Mouse (Mus musculus) midbrain, embryonic 14.5 days (tissue): ENCODE results near the gene Slc1a2. TPM values are rescaled to one million over a fixed set of nuclear protein-coding genes. Genes with fewer than 3 reads are reported as not detected.

ENCODE experiments used
- ATAC-seq: fragments of 200-750 bp; cut with Nextera tagmentation; 2 replicates; pipeline ENCODE4 v1.8.0; 2017; ENCODE audit warnings: moderate number of reproducible peaks, moderate library complexity; ENCODE audit not compliant: low FRiP score, low TSS enrichment
- DNase-seq: peaks from one replicate; pipeline ENCODE4 v3.0.0-alpha.2; 2015
- H3K27ac ChIP-seq: fragments of 300-500 bp; sonication (generic); replicated peaks from 2 replicates; pipeline ENCODE4 v1.5.1; 2014; ENCODE audit warnings: mild to moderate bottlenecking, low read depth, low read length, moderate library complexity
- H3K27me3 ChIP-seq: fragments of 300-500 bp; sonication (generic); 2 replicates; pipeline ENCODE4 v1.6.1; 2014; ENCODE audit warnings: low read length, control low read depth, mixed read lengths; ENCODE audit not compliant: control insufficient read depth, insufficient read depth
- H3K36me3 ChIP-seq: fragments of 300-500 bp; sonication (generic); 2 replicates; pipeline ENCODE4 v1.6.1; 2014; ENCODE audit warnings: low read length, control low read depth; ENCODE audit not compliant: control insufficient read depth, insufficient read depth
- H3K4me1 ChIP-seq: fragments of 300-500 bp; sonication (generic); 2 replicates; pipeline ENCODE4 v1.6.1; 2014; ENCODE audit warnings: mild to moderate bottlenecking, antibody characterized with exemption, low read length, control low read depth; ENCODE audit not compliant: control insufficient read depth, insufficient read depth
- H3K4me2 ChIP-seq: fragments of 300-500 bp; sonication (generic); 2 replicates; pipeline ENCODE4 v1.6.1; 2014; ENCODE audit warnings: mild to moderate bottlenecking, low read length, moderate library complexity
- H3K4me3 ChIP-seq: fragments of 300-500 bp; sonication (generic); replicated peaks from 2 replicates; pipeline ENCODE4 v1.5.1; 2014; ENCODE audit warnings: low read depth, low read length
- H3K9ac ChIP-seq: fragments of 300-500 bp; sonication (generic); replicated peaks from 2 replicates; pipeline ENCODE4 v1.6.1; 2014; ENCODE audit warnings: mild to moderate bottlenecking, low read length, moderate library complexity
- H3K9me3 ChIP-seq: fragments of 300-500 bp; sonication (generic); 2 replicates; pipeline ENCODE4 v1.6.1; 2016; ENCODE audit warnings: low read length, control low read depth, mixed read lengths; ENCODE audit not compliant: control insufficient read depth
- WGBS: fragments of 180-500 bp; shearing (Covaris S2); extraction: QIAGEN DNeasy Blood & Tissue Kit; methylation state at CpG from one replicate; pipeline ENCODE4 v1.1.7; 2014; 5-methylcytosine and 5-hydroxymethylcytosine counted together
- polyA plus RNA-seq: library from polyadenylated mRNA; unstranded; fragments of >200 nt; fragmentation: Nextera tagmentation; extraction: Ambion mirVana; gene quantifications from 2 replicates; pipeline ENCODE4 v1.2.1, GENCODE M21; 2014

Slc1a2 gene
- polyA plus RNA-seq, 1 experiment from 2014 or later = 24.0 TPM

GRCm38 (mm10) chr2:102768267-102768666 lies 109.8 kb downstream of the Slc1a2 start:
- ATAC-seq (no peak), DNase-seq (no peak)
- 77% methylated on average over 3 of the region's 3 CpGs for WGBS
- Histone ChIP-seq H3K4me1 (no peaks in the 10 kb centered on the region), H3K4me2 (no peak overlapping the region), H3K27ac (no peak overlapping the region), H3K27me3 (no peaks in the 10 kb centered on the region), H3K4me3 (no peak overlapping the region), H3K9me3 (no peaks in the 10 kb centered on the region), H3K36me3 (peaks cover 27% of the 10 kb centered on the region; the same call in 1 of the 2 replicates), H3K9ac (no peak overlapping the region)

GRCm38 (mm10) chr2:102771304-102771703 lies 112.8 kb downstream of the Slc1a2 start:
- Histone ChIP-seq H3K27me3 (no peaks in the 10 kb centered on the region), H3K36me3 (peaks cover 14% of the 10 kb centered on the region), H3K4me1 (no peaks in the 10 kb centered on the region), H3K9ac (no peak overlapping the region), H3K4me2 (no peak overlapping the region), H3K27ac (no peak overlapping the region), H3K4me3 (no peak overlapping the region), H3K9me3 (no peaks in the 10 kb centered on the region)
- DNase-seq (no peak), ATAC-seq (no peak)
- WGBS = 89% methylated on average over 1 of the region's 1 CpGs

- Histone ChIP-seq H3K4me2 (no peak overlapping the region), H3K36me3 (peaks cover 18% of the 10 kb centered on the region), H3K9ac (no peak overlapping the region), H3K9me3 (no peaks in the 10 kb centered on the region), H3K4me3 (no peak overlapping the region), H3K4me1 (no peaks in the 10 kb centered on the region), H3K27ac (no peak overlapping the region), H3K27me3 (no peaks in the 10 kb centered on the region)
- WGBS = 98% methylated on average over 5 of the region's 5 CpGs
- ATAC-seq (no peak), DNase-seq (no peak)
These were observed 113.8 kb downstream of the Slc1a2 start for GRCm38 (mm10) chr2:102772276-102772675.

- Histone ChIP-seq H3K27ac (no peak overlapping the region), H3K9ac (no peak overlapping the region), H3K36me3 (peaks cover 20% of the 10 kb centered on the region), H3K27me3 (no peaks in the 10 kb centered on the region), H3K9me3 (no peaks in the 10 kb centered on the region), H3K4me2 (no peak overlapping the region), H3K4me1 (no peaks in the 10 kb centered on the region), H3K4me3 (no peak overlapping the region)
- DNase-seq (no peak), ATAC-seq (no peak)
- WGBS = 91% methylated on average over 4 of the region's 4 CpGs
These were observed 116.2 kb downstream of the Slc1a2 start for GRCm38 (mm10) chr2:102774700-102775099.

GRCm38 (mm10) chr2:102775561-102775960 lies 117.1 kb downstream of the Slc1a2 start:
- DNase-seq (no peak), ATAC-seq (no peak)
- H3K4me3 ChIP-seq = no peak overlapping the region
- no peak overlapping the region for H3K27ac ChIP-seq
- no peaks in the 10 kb centered on the region for H3K4me1 ChIP-seq
- no peak overlapping the region for H3K4me2 ChIP-seq
- H3K9ac ChIP-seq = no peak overlapping the region
- H3K36me3 ChIP-seq = peaks cover 21% of the 10 kb centered on the region
- 55% methylated on average over 1 of the region's 1 CpGs for WGBS
- no peaks in the 10 kb centered on the region for H3K27me3 ChIP-seq
- no peaks in the 10 kb centered on the region for H3K9me3 ChIP-seq

GRCm38 (mm10) chr2:102778208-102778607 lies 119.7 kb downstream of the Slc1a2 start:
- H3K9ac ChIP-seq = no peak overlapping the region
- no peak overlapping the region for H3K27ac ChIP-seq
- H3K4me2 ChIP-seq = no peak overlapping the region
- ATAC-seq (no peak), DNase-seq (no peak)
- no peak overlapping the region for H3K4me3 ChIP-seq
- H3K4me1 ChIP-seq = no peaks in the 10 kb centered on the region
- no peaks in the 10 kb centered on the region for H3K9me3 ChIP-seq
- 94% methylated on average over 3 of the region's 3 CpGs for WGBS
- H3K36me3 ChIP-seq = peaks cover 25% of the 10 kb centered on the region
- H3K27me3 ChIP-seq = no peaks in the 10 kb centered on the region

- H3K4me3 ChIP-seq = no peak overlapping the region
- no peak overlapping the region for H3K4me2 ChIP-seq
- no peak overlapping the region for H3K9ac ChIP-seq
- DNase-seq = no peak
- H3K9me3 ChIP-seq = no peaks in the 10 kb centered on the region
- H3K4me1 ChIP-seq = no peaks in the 10 kb centered on the region
- ATAC-seq = no peak
- H3K27ac ChIP-seq = no peak overlapping the region
- WGBS = 87% methylated on average over 7 of the region's 7 CpGs
- peaks cover 12% of the 10 kb centered on the region for H3K36me3 ChIP-seq
- no peaks in the 10 kb centered on the region for H3K27me3 ChIP-seq
These were observed 124.3 kb downstream of the Slc1a2 start for GRCm38 (mm10) chr2:102782751-102783150.

GRCm38 (mm10) chr2:102785696-102786095 lies 127.2 kb downstream of the Slc1a2 start:
- H3K27ac ChIP-seq = no peak overlapping the region
- no peak overlapping the region for H3K4me3 ChIP-seq
- WGBS = 78% methylated on average over 4 of the region's 4 CpGs
- H3K27me3 ChIP-seq = no peaks in the 10 kb centered on the region
- H3K9me3 ChIP-seq = no peaks in the 10 kb centered on the region
- no peak overlapping the region for H3K9ac ChIP-seq
- ATAC-seq (no peak), DNase-seq (no peak)
- peaks cover 4% of the 10 kb centered on the region for H3K36me3 ChIP-seq
- no peak overlapping the region for H3K4me2 ChIP-seq
- H3K4me1 ChIP-seq = no peaks in the 10 kb centered on the region

- DNase-seq (no peak), ATAC-seq (no peak)
- H3K9me3 ChIP-seq = no peaks in the 10 kb centered on the region
- H3K4me2 ChIP-seq = no peak overlapping the region
- H3K4me1 ChIP-seq = no peaks in the 10 kb centered on the region
- no peaks in the 10 kb centered on the region for H3K27me3 ChIP-seq
- 80% methylated on average over 2 of the region's 2 CpGs for WGBS
- H3K9ac ChIP-seq = no peak overlapping the region
- no peaks in the 10 kb centered on the region for H3K36me3 ChIP-seq
- H3K4me3 ChIP-seq = no peak overlapping the region
- H3K27ac ChIP-seq = no peak overlapping the region
These were observed 133.2 kb downstream of the Slc1a2 start for GRCm38 (mm10) chr2:102791641-102792040.
